Mouse (Mus musculus) duodenum, adult 2 months (tissue): ENCODE measurements around the gene Olfr1221. TPM values are rescaled to one million over a fixed set of nuclear protein-coding genes. Genes with fewer than 3 reads are reported as not detected.

Source experiments
- polyA plus RNA-seq: library from polyadenylated mRNA; depleted of rRNA; stranded (reverse); fragments of >200 nt; gene quantifications from 2 replicates; pipeline ENCODE4 v1.2.3, GENCODE M21; 2012; ENCODE audit warnings: low replicate concordance; rRNA removed

Olfr1221 gene
- polyA plus RNA-seq, result not detected in 2 replicates

DNA sequence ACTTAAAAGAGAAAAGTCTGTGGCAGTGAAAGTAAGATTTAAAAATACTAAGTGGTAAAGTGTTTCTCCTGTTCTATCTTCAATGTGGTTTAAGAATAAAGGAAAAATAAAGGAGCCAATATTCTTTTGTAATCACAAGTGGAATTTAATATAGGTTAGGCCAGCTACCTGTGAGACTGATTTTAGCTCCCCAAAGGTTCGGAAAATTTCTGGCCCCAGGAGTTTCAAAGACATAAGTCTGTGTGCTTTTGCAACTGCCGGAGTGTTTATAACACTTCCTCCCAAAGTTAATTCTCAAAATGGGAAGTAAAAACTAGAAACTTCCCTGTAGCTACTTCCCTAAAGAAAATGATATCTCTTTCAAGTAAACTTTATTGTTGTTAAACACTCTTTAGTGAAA is at the start of gene Olfr1221:
TSS of gene Olfr1221 (minus strand) at position 101 of the 400 bp plus-strand sequence.

DNA sequence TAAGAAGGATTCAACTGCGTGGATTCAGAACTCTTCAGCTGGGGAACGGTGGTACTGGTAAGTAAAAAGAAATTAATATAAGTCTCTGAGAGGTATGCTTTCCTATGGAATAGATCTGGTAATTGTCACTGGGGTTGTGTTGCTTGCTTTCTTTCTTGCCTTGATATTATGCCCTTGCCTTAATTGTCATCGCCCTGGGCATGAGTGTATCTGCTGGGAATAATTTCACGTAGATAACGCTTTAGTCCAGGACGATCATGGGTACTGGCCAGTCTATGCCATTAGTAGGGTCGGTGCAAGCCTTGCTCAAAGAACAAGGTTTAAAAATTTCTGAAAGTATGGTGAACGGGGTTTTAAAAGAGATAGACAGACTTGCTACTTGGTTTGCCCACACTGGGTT is 46.9 kb upstream of the Olfr1221 start, which contains the start of gene Olfr1224-ps1:
TSS of gene Olfr1224-ps1 (minus strand) at position 101 of the 400 bp plus-strand sequence.

DNA sequence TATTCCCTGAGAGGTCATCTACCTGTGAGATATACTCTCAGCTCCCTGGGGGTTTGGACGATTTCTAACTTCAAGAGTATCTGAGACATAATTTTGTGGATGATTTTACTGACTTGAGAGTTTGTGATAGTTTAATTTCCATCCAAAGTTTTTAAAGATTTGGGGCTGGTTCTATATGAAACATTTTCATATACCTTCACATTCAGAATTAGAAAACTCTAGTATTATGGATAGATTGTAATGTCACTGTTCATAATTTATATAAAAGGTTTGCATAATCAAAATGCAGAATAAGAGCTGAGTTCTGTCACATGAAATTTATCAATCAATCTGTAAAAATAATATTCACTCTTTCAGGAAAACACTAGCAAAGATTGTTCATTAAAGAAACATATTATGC is 34.4 kb upstream of the Olfr1221 start, which contains the start of gene Olfr1223:
TSS of gene Olfr1223 (minus strand) at position 101 of the 400 bp plus-strand sequence.

DNA sequence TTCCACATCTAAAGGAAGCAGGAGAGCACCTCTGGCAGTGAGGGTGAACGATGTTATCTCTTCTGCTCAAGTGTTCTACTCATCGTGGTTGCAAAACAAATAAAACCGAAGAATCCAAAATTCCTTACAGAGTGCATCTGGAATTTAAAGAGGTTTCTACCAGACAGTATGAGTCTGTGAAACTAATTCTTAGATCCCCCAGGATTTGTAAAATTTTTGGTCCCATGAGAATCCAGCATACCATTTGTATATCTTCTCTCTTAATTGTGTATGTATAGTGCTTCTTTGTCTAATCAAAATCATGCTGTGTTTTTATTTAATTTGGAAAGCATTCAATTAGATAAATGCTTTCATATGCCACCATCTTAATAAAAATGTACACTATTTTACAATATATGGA is 15.9 kb upstream of the Olfr1221 start, which contains the start of gene Olfr1222:
TSS of gene Olfr1222 (minus strand) at position 101 of the 400 bp plus-strand sequence.

DNA sequence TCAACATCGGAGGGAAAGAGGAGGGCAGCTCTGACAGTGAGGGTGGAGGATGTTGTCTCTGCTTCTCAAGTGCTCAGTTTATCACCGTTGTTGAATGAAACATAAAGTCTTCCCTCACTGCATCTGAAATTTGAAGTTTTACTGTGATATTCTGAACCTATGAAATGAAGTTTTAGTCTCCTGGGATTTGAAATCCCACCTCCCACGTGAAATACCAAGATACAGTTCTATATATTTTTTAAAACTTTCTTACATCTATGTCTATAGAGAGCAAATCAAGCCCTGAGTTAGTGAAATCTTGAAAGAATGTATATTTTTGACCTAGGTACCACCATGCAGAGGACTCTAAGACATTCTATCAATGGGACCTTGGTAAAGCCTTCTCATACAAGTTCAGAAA is 10.3 kb downstream of the Olfr1221 start, which contains the start of gene Olfr1220:
TSS of gene Olfr1220 (minus strand) at position 101 of the 400 bp plus-strand sequence.

DNA sequence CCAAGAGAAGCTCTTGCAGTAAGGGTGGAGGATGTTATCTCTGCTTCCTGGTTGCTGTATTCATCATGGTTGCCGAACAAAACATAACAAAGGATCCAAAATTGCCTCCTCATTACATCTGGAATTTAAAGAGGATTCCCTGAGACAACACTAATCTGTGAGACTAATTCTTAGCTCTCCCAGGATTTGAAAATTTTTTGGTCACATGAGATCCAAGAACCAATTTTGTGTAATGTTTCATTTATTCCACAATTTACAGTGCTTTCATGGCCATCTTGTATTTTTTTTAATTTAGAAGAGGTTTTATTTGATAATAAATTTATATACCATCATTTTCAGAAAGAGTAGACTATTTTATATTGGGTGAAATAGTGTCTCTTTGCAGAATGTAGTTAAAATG is 33.7 kb downstream of the Olfr1221 start, which contains the start of gene Olfr1219:
TSS of gene Olfr1219 (minus strand) at position 101 of the 400 bp plus-strand sequence.

DNA sequence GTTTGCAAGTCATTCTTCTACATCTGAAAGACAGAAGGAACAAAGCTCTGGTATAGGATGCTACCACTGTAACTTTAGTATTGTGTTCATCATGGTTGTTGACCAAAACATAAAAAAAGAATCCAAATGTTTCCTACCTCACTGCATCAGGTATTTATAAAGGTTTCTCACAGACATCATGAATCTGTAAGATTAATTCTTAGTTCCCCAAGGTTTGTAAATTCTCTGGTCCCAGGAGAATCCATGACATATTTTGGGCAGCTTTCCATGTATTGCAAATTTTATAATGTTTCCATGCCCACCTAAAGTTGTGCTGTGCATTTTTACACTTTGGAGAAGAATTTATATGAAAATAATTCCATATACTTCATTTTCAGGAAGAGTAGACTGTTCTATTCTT is 56.0 kb downstream of the Olfr1221 start, which contains the start of gene Olfr1218:
TSS of gene Olfr1218 (minus strand) at position 101 of the 400 bp plus-strand sequence.

Other genes with a start within 250 kb of the Olfr1221 start
- not detected in 2 replicates for gene Olfr1208, start 215.0 kb downstream of the Olfr1221 start, polyA plus RNA-seq
- not detected in 2 replicates for gene Olfr1209, start 202.1 kb downstream of the Olfr1221 start, polyA plus RNA-seq
- gene Olfr1211, start 179.2 kb downstream of the Olfr1221 start, polyA plus RNA-seq, result not detected in 2 replicates
- gene Olfr1212, start 163.3 kb downstream of the Olfr1221 start, polyA plus RNA-seq, result not detected in 2 replicates
- gene Gm13762, start 137.0 kb downstream of the Olfr1221 start, polyA plus RNA-seq, result not detected in 2 replicates
- gene Olfr1214, start 124.6 kb downstream of the Olfr1221 start, polyA plus RNA-seq, result not detected in 2 replicates
- not detected in 2 replicates for gene Olfr1215, start 110.3 kb downstream of the Olfr1221 start, polyA plus RNA-seq
- gene Olfr1216, start 98.9 kb downstream of the Olfr1221 start, polyA plus RNA-seq, result not detected in 2 replicates
- gene Olfr1217, start 85.2 kb downstream of the Olfr1221 start, polyA plus RNA-seq, result not detected in 2 replicates
- gene Olfr1218, start 56.1 kb downstream of the Olfr1221 start, polyA plus RNA-seq, result not detected in 2 replicates
- not detected in 2 replicates for gene Olfr1219, start 33.8 kb downstream of the Olfr1221 start, polyA plus RNA-seq
- not detected in 2 replicates for gene Olfr1220, start 10.4 kb downstream of the Olfr1221 start, polyA plus RNA-seq
- gene Olfr1222, start 15.8 kb upstream of the Olfr1221 start, polyA plus RNA-seq, result not detected in 2 replicates
- gene Olfr1223, start 34.3 kb upstream of the Olfr1221 start, polyA plus RNA-seq, result not detected in 2 replicates
- not detected in 2 replicates for gene Olfr1224-ps1, start 46.8 kb upstream of the Olfr1221 start, polyA plus RNA-seq
- not detected in 2 replicates for gene Olfr1225, start 57.4 kb upstream of the Olfr1221 start, polyA plus RNA-seq
- gene Olfr1226, start 82.8 kb upstream of the Olfr1221 start, polyA plus RNA-seq, result not detected in 2 replicates
- not detected in 2 replicates for gene Olfr1228, start 136.8 kb upstream of the Olfr1221 start, polyA plus RNA-seq
- not detected in 2 replicates for gene Olfr1229, start 170.7 kb upstream of the Olfr1221 start, polyA plus RNA-seq
- gene Olfr1230, start 180.0 kb upstream of the Olfr1221 start, polyA plus RNA-seq, result not detected in 2 replicates
- not detected in 2 replicates for gene Olfr1231, start 189.8 kb upstream of the Olfr1221 start, polyA plus RNA-seq
- not detected in 2 replicates for gene Olfr1232, start 212.4 kb upstream of the Olfr1221 start, polyA plus RNA-seq
- not detected in 2 replicates for gene Olfr1233, start 225.1 kb upstream of the Olfr1221 start, polyA plus RNA-seq
- gene Olfr1234, start 247.6 kb upstream of the Olfr1221 start, polyA plus RNA-seq, result not detected in 2 replicates